Mouse (Mus musculus) megakaryocyte, embryonic 14.5 days (primary cell): ENCODE results near the gene Spin1. TPM values are rescaled to one million over a fixed set of nuclear protein-coding genes. Genes with fewer than 3 reads are reported as not detected.

ENCODE experiments used
- H3K27me3 ChIP-seq: replicated peaks from 2 replicates; pipeline ENCODE3; 2012; ENCODE audit warnings: inconsistent platforms
- H3K36me3 ChIP-seq: replicated peaks from 2 replicates; pipeline ENCODE3; 2012; ENCODE audit warnings: low read length, inconsistent platforms, mixed read lengths
- H3K4me1 ChIP-seq: 2 replicates; pipeline ENCODE4 v1.6.1; 2012; ENCODE audit warnings: inconsistent platforms
- H3K4me3 ChIP-seq: replicated peaks from 2 replicates; pipeline ENCODE3; 2012; ENCODE audit warnings: moderate library complexity, mild to moderate bottlenecking, inconsistent platforms
- H3K9me3 ChIP-seq: 2 replicates; pipeline ENCODE4 v1.6.1; 2012; ENCODE audit warnings: inconsistent platforms
- FLI1 ChIP-seq: IDR thresholded peaks from 2 replicates; pipeline ENCODE4 v1.6.1; 2012; ENCODE audit warnings: low read length, inconsistent platforms, mixed read lengths
- GATA1 ChIP-seq: IDR thresholded peaks from 3 replicates; pipeline ENCODE4 v1.6.1; 2012; ENCODE audit warnings: mixed read lengths, low read length, inconsistent platforms, borderline replicate concordance
- polyA plus RNA-seq: library from polyadenylated mRNA; stranded (reverse); fragments of >175 nt; gene quantifications from 2 replicates; pipeline ENCODE4 v1.2.3, GENCODE M21; 2012; ENCODE audit warnings: low replicate concordance; ENCODE audit not compliant: insufficient read depth

The Spin1 gene
- polyA plus RNA-seq, 1 experiment = 1.7 TPM

DNA sequence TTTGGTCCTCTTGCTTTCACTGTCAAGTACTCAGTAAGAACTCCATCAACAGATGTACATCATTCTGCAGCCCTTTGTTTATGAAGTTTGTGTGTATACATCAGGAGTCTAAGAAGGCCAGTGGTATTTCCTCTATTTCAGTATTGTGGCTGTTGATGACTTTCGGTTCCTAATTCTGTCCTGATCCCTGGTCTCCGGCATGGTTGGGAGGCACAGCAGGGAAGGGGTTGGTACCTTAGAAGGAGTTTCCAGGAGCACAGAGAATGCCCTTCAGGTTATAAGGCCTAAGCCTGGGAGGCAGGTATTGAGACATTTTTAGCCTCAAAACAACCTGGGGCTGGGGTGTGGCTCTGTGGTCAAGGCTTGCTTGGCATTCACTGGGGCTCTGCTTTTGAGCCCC lies 61.0 kb downstream of the Spin1 start:
- TF ChIP-seq FLI1 = no peak
- TF ChIP-seq GATA1 = no peak
- no peaks in the 10 kb centered on the region for H3K9me3 ChIP-seq
- H3K4me3 ChIP-seq = no peak overlapping the region
- H3K27me3 ChIP-seq = peaks cover 6% of the 10 kb centered on the region
- H3K36me3 ChIP-seq = peaks cover 13% of the 10 kb centered on the region
- H3K4me1 ChIP-seq = peaks cover 14% of the 10 kb centered on the region

DNA sequence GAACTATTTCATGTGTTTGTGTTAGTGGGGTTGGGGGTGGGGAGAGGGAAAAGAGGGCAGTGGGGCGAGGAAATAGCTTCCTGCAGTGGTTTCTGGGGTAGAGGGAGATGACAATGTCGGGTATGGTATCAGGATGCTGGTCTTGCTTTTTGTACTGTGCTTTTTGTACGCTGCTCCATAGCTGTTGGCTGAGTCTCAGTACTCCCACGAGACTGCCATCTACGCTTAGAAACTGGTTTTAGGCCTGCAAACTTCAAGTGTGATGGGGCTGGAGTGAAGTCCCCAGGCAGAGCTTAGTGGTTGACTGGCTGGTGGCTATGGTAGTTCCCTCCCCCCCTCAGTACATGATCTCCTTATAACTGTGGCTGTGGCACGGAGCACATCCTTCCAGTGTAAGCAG lies 61.6 kb downstream of the Spin1 start:
- peaks cover 11% of the 10 kb centered on the region for H3K36me3 ChIP-seq
- peaks cover 11% of the 10 kb centered on the region for H3K27me3 ChIP-seq
- no peaks in the 10 kb centered on the region for H3K9me3 ChIP-seq
- TF ChIP-seq GATA1 (no peak), FLI1 (no peak)
- no peak overlapping the region for H3K4me3 ChIP-seq
- H3K4me1 ChIP-seq = peaks cover 14% of the 10 kb centered on the region

DNA sequence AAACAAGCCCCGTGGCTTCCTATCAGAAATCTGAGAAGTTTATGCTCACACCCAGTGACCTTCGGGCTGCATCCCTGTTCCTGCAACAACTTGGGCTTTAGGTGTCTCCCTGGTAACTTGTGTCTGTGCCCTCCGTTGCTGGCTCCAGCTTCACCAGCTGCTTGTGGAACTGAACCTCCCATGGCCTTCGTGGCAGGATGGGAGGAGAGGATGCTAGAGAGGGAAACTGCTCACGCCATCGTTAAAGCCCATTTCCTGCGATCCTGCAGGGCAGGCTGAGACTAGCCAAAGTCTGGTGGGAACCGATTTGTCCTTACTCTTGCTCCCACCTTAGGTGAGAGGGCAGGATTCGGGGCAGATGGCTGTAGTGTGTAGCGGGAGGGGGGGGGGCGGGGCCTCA lies 66.0 kb downstream of the Spin1 start:
- Histone ChIP-seq H3K9me3 (peaks cover 8% of the 10 kb centered on the region), H3K27me3 (peaks cover 41% of the 10 kb centered on the region), H3K36me3 (no peaks in the 10 kb centered on the region), H3K4me1 (peaks cover 26% of the 10 kb centered on the region), H3K4me3 (no peak overlapping the region)
- TF ChIP-seq GATA1 = no peak
- no peak for TF ChIP-seq FLI1

DNA sequence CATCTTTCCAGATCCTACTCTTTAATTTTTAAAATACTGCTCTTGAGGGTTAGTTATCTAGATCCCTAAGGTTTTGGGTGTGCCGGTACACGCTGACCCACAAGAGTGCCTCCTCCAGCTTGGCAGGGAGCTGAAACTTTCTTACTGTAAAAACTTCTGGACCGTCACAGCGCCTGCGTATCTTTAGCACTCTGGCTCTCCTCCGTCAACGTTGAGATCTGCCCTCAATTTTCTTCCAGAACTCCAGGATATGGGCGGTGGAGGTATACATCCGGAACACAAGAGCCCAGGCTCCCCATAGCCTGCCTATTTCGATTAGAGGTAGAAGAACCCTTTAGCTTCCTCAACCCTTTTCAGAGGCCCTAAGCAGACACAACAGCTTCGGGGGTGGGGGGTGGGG lies 69.5 kb downstream of the Spin1 start:
- Histone ChIP-seq H3K27me3 (peaks cover 65% of the 10 kb centered on the region), H3K36me3 (no peaks in the 10 kb centered on the region), H3K4me1 (peaks cover 19% of the 10 kb centered on the region), H3K4me3 (peak overlapping the region; percentile 71), H3K9me3 (peaks cover 28% of the 10 kb centered on the region)
- TF ChIP-seq GATA1 (no peak), FLI1 (no peak)

DNA sequence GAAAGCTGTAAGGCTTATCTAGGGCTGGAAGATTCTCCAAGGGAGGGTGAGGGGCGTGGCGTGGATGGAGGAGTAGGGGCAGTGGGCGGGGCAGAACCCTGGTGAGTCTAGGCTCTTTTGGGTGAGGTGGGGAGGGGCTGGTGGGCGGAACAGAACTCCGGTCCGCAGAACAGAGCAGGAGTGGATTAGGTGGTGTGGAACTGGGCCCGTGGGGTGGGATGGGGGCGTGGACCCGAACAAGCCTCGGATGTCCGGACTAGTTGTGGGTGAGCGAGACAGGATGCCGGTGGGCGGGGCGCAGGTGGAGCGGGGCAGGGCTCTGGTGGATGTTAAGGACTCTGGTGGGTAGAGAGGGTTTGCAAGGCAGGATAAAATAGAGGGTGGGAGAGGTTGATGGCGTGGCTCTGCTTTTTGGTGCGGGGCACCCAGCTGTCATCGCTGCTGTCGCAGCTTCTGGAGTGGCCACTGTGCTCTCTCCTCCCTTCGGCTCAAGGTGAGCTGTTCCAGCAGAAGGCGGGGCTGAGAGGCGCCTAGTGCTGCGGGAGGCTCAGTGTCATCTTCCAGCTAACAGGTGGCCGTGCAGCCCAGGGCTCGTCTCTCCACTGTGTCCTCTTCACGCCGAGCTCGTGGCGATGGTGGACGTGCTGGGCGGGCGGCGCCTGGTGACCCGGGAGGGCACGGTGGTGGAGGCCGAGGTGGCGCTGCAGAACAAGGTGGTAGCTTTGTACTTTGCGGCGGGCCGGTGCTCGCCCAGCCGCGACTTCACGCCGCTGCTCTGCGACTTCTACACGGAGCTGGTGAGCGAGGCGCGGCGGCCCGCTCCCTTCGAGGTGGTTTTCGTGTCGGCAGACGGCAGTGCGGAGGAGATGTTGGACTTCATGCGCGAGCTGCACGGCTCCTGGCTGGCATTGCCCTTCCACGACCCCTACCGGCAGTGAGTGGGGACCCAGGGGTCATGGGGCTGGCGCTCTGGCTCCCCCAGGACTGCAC lies 70.3 kb downstream of the Spin1 start, which contains the start of gene Nxnl2:
Gene Nxnl2 (plus strand): TSS at position 332 of the 990 bp plus-strand sequence.
- no peaks in the 10 kb centered on the region for H3K36me3 ChIP-seq
- peaks cover 19% of the 10 kb centered on the region for H3K4me1 ChIP-seq
- no peak for TF ChIP-seq FLI1
- TF ChIP-seq GATA1 = no peak
- H3K4me3 ChIP-seq = peak within 1 kb of the TSS; percentile 92
- peaks cover 66% of the 10 kb centered on the region for H3K27me3 ChIP-seq
- peaks cover 28% of the 10 kb centered on the region for H3K9me3 ChIP-seq

DNA sequence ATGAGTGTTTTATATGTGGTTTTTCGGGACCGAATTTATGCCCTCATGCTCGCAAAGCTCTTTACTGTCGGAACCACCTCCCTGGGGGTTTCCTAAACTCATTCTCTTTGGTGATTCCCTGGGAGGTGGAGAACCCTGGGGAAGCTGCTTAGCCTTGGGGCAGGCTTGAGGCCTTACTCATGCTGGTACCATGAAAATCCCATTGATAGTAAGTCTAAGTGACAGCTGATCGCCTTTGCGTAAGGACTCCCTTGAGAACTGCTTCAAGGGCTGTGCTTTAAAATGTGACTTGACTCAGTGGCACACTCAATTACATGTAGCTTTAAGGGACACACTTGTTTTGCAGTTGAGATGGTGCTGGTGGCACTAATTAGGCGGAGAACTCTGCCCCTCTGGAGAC lies 71.9 kb downstream of the Spin1 start:
- TF ChIP-seq GATA1 = no peak
- no peak for TF ChIP-seq FLI1
- H3K9me3 ChIP-seq = peaks cover 42% of the 10 kb centered on the region
- H3K4me1 ChIP-seq = peaks cover 19% of the 10 kb centered on the region
- H3K27me3 ChIP-seq = peaks cover 67% of the 10 kb centered on the region
- no peak overlapping the region for H3K4me3 ChIP-seq
- no peaks in the 10 kb centered on the region for H3K36me3 ChIP-seq

DNA sequence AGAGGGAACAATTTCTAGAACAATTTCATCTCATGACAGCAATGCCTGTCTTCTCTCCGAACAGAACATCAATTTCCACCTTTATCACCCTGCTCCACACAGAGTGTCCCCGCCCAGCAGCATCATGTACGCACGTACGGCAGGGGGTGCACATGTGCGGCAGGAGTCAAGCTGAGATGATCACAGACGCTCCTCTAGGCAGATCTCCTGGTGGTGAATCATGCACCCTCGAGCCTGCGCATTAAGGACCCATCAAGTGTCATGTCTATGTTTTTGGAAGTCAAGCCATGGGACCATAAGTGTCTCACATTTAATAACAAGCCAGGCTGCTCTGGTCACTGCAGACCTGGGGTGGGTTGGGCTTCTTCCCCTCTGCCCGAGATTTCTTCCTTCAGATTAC lies 78.3 kb downstream of the Spin1 start:
- peak overlapping the region; percentile 47 for H3K4me3 ChIP-seq
- no peaks in the 10 kb centered on the region for H3K4me1 ChIP-seq
- TF ChIP-seq FLI1 (no peak), GATA1 (no peak)
- H3K36me3 ChIP-seq = no peaks in the 10 kb centered on the region
- peaks cover 20% of the 10 kb centered on the region for H3K27me3 ChIP-seq
- H3K9me3 ChIP-seq = peaks cover 29% of the 10 kb centered on the region

DNA sequence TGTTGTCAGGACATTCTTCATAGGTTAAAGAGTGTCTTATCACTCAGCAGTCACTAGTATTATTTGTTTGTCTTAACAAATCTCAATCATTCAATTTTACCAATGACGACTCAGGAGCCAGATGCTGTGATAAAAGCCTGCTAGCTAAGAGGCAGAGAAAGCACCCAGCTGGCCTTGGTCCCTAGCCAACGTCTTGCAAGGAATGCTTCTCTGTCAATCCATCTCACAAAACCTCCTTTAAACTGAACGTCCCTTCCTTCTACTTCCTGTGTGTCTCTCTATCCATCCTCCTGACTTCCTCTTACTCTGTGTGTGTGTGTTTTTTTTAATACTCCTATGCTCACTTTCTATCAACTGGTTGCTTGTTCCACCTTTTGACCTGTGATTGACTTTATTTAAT lies 78.7 kb downstream of the Spin1 start:
- no peaks in the 10 kb centered on the region for H3K36me3 ChIP-seq
- H3K27me3 ChIP-seq = peaks cover 16% of the 10 kb centered on the region
- H3K4me3 ChIP-seq = no peak overlapping the region
- no peak for TF ChIP-seq FLI1
- TF ChIP-seq GATA1 = no peak
- H3K9me3 ChIP-seq = peaks cover 29% of the 10 kb centered on the region
- no peaks in the 10 kb centered on the region for H3K4me1 ChIP-seq

DNA sequence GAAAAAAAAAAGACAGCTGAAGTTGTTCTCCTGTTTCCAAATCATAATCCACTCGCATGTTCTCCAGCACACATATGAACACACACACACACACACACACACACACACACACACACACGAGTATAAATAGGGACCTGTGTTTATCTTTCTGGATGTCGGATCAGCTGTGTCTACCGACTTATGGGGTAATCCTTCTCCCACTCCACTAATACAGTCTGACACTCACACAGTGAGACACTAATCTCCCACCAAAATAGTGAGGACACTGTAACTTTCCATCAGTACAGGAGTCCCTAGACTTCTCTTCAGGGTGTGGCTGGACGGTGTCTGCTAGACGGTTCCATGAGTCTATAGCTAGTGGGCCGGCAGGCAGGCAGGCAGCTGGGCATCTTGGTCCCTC lies 81.6 kb downstream of the Spin1 start:
- no peaks in the 10 kb centered on the region for H3K4me1 ChIP-seq
- peaks cover 36% of the 10 kb centered on the region for H3K9me3 ChIP-seq
- H3K36me3 ChIP-seq = no peaks in the 10 kb centered on the region
- peaks cover 4% of the 10 kb centered on the region for H3K27me3 ChIP-seq
- no peak for TF ChIP-seq FLI1
- no peak for TF ChIP-seq GATA1
- no peak overlapping the region for H3K4me3 ChIP-seq

DNA sequence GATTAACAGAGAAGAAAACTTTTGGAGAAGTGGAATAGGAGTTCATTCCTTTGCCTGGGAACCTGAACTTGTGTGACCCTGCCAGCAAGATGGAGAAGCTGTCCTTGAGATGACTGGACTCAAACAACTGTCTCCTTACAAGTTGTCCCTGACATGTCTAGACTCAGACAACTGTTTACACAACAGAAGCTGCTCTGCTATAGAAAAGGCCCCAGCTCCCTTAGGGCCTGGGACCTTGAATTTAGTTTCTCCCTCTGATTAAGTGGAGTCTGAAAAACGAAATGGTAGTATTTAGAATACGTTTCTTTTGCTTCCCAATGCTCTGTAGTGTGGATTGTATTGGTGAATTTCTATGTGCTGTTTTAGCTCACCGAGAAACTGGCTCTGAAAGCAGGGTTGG lies 84.2 kb downstream of the Spin1 start:
- Histone ChIP-seq H3K4me1 (no peaks in the 10 kb centered on the region), H3K27me3 (peaks cover 1% of the 10 kb centered on the region), H3K4me3 (no peak overlapping the region), H3K9me3 (peaks cover 28% of the 10 kb centered on the region), H3K36me3 (no peaks in the 10 kb centered on the region)
- TF ChIP-seq FLI1 (no peak), GATA1 (no peak)

DNA sequence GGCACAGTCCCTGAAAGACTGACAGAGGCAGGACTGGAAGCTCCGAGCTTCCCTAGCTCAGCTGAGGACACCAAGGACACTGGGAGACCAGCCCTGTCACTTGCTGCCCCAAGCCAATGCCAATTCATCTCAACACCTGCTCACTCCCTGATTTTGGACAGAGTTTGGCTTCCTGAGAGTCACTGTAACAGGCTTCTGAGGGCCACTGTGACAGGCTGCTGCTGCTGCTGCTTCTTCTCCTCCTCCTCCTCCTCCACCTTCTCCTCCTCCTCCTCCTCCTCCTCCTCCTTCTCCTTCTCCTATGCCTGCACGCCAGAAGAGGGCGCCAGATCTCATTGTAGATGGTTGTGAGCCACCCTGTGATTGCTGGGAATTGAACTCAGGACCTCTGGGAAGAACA lies 89.7 kb downstream of the Spin1 start:
- TF ChIP-seq GATA1 = no peak
- no peak for TF ChIP-seq FLI1
- H3K4me1 ChIP-seq = peaks cover 6% of the 10 kb centered on the region; the same call in 1 of the 2 replicates
- no peak overlapping the region for H3K4me3 ChIP-seq
- no peaks in the 10 kb centered on the region for H3K27me3 ChIP-seq
- H3K36me3 ChIP-seq = no peaks in the 10 kb centered on the region
- peaks cover 21% of the 10 kb centered on the region for H3K9me3 ChIP-seq
